Mouse (Mus musculus) neural tube, embryonic 11.5 days (tissue): ENCODE results near the gene Gpx5. TPM values are rescaled to one million over a fixed set of nuclear protein-coding genes. Genes with fewer than 3 reads are reported as not detected.

Experiments used
- ATAC-seq: fragments of 200-750 bp; cut with Nextera tagmentation; 2 replicates; pipeline ENCODE4 v1.8.0; 2017; ENCODE audit warnings: moderate number of reproducible peaks, mild to moderate bottlenecking, moderate TSS enrichment, moderate library complexity; ENCODE audit not compliant: insufficient read depth, low FRiP score, low TSS enrichment
- DNase-seq: peaks from one replicate; pipeline ENCODE4 v3.0.0-alpha.2; 2015; ENCODE audit warnings: low spot score
- H3K27ac ChIP-seq: fragments of 300-500 bp; sonication (generic); 2 replicates; pipeline ENCODE4 v1.5.1; 2014; ENCODE audit warnings: low read depth, mild to moderate bottlenecking, low read length
- H3K27me3 ChIP-seq: fragments of 300-500 bp; sonication (generic); 2 replicates; pipeline ENCODE4 v1.6.1; 2014; ENCODE audit warnings: mild to moderate bottlenecking, low read length, mixed read lengths; ENCODE audit not compliant: control insufficient read depth, insufficient read depth
- H3K36me3 ChIP-seq: fragments of 300-500 bp; sonication (generic); 2 replicates; pipeline ENCODE4 v1.6.1; 2014; ENCODE audit warnings: mild to moderate bottlenecking, low read length, moderate library complexity, mixed read lengths; ENCODE audit not compliant: control insufficient read depth, insufficient read depth
- H3K4me1 ChIP-seq: fragments of 300-500 bp; sonication (generic); 2 replicates; pipeline ENCODE4 v1.6.1; 2014; ENCODE audit warnings: low read length, mixed read lengths; ENCODE audit not compliant: control insufficient read depth, insufficient read depth
- H3K4me2 ChIP-seq: fragments of 300-500 bp; sonication (generic); 2 replicates; pipeline ENCODE4 v1.6.1; 2014; ENCODE audit warnings: low read depth, mild to moderate bottlenecking, moderate library complexity
- H3K4me3 ChIP-seq: fragments of 300-500 bp; sonication (generic); 2 replicates; pipeline ENCODE4 v1.5.1; 2014; ENCODE audit warnings: low read depth, low read length
- H3K9ac ChIP-seq: fragments of 300-500 bp; sonication (generic); 2 replicates; pipeline ENCODE4 v1.6.1; 2014; ENCODE audit warnings: mild to moderate bottlenecking, low read length
- H3K9me3 ChIP-seq: fragments of 300-500 bp; sonication (generic); 2 replicates; pipeline ENCODE4 v1.6.1; 2016; ENCODE audit warnings: low read length; ENCODE audit not compliant: control insufficient read depth
- WGBS: fragments of 180-500 bp; shearing (Covaris S2); extraction: QIAGEN DNeasy Blood & Tissue Kit; methylation state at CpG from one replicate; pipeline ENCODE4 v1.1.7; 2014; 5-methylcytosine and 5-hydroxymethylcytosine counted together
- polyA plus RNA-seq: library from polyadenylated mRNA; unstranded; fragments of >200 nt; fragmentation: Nextera tagmentation; extraction: Ambion mirVana; gene quantifications from 2 replicates; pipeline ENCODE4 v1.2.1, GENCODE M21; 2014

Gpx5 gene
- polyA plus RNA-seq, 1 experiment from 2014 or later, result not detected

GRCm38 (mm10) chr13:21260289-21260688 is 32.2 kb downstream of the Gpx5 start:
- Histone ChIP-seq H3K4me1 (no peaks in the 10 kb centered on the region), H3K4me3 (peak overlapping the region; percentile 46), H3K9me3 (no peaks in the 10 kb centered on the region), H3K36me3 (no peaks in the 10 kb centered on the region), H3K27ac (no peak overlapping the region), H3K9ac (no peak overlapping the region), H3K27me3 (no peaks in the 10 kb centered on the region), H3K4me2 (peak overlapping the region; percentile 62)
- peak; percentile 29; the same call in 1 of the 2 replicates for ATAC-seq
- DNase-seq, result peak; percentile 28
- WGBS, result 17% methylated on average over 5 of the region's 5 CpGs

- under 1% methylated on average over 18 of the region's 18 CpGs for WGBS
- Histone ChIP-seq H3K4me1 (no peaks in the 10 kb centered on the region), H3K27ac (no peak overlapping the region), H3K9me3 (no peaks in the 10 kb centered on the region), H3K4me2 (peak overlapping the region; percentile 62), H3K9ac (peak overlapping the region; percentile 30; the same call in 1 of the 2 replicates), H3K27me3 (no peaks in the 10 kb centered on the region), H3K36me3 (no peaks in the 10 kb centered on the region), H3K4me3 (peak overlapping the region; percentile 46)
- ATAC-seq (peak; percentile 91), DNase-seq (peak; percentile 82)
Measured at GRCm38 (mm10) chr13:21259677-21260113, 32.8 kb downstream of the Gpx5 start.

DNA sequence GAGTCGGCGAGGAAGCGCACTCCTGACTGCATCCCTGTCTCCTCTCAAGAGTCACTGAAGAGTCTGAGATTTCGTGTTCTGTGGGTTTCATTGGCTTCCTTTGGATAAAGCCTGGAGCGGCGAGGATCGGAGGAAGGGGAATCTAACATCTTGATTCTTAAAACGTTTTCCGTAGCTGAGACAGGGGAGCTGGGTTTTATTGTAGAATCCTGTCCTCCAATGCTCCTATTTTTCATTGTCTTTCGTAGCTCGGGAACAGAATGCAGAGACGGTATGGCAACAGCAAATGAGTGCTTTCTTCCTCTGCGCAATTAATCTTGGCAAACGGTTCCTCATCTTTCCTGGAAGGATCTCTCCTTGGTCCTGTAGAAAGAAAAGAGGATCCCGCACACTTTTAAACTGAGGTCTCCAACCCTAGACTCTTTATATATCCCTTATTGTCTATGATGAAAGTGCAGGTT is 33.3 kb downstream of the Gpx5 start:
- Histone ChIP-seq H3K4me3 (peak overlapping the region; percentile 46), H3K27ac (no peak overlapping the region), H3K4me1 (no peaks in the 10 kb centered on the region), H3K27me3 (no peaks in the 10 kb centered on the region), H3K4me2 (peak overlapping the region; percentile 62), H3K9me3 (no peaks in the 10 kb centered on the region), H3K36me3 (no peaks in the 10 kb centered on the region), H3K9ac (peak overlapping the region; percentile 35)
- ATAC-seq (no peak), DNase-seq (peak; percentile 41)
- WGBS, result under 1% methylated on average over 15 of the region's 15 CpGs

DNA sequence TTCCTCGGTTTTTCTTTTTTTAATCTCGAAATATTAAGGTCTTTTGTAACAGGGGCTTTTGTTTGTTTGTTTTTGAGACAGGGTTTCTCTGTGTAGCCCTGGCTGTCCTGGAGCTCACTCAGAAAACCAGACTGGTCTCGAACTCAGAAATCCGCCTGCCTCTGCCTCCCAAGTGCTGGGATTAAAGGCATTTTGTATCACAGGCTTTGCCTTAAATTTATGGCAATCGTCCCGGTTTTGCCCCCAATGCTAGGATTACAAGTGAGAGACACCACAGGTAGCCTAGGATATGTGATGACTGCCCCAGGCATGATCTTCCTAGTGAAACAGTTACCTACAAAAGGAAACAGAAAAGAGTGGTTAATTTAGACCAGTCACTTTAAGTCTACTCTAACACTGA is 34.0 kb downstream of the Gpx5 start:
- Histone ChIP-seq H3K36me3 (no peaks in the 10 kb centered on the region), H3K4me1 (no peaks in the 10 kb centered on the region), H3K9me3 (no peaks in the 10 kb centered on the region), H3K4me3 (peak overlapping the region; percentile 46), H3K4me2 (peak overlapping the region; percentile 62), H3K27me3 (no peaks in the 10 kb centered on the region), H3K9ac (no peak overlapping the region), H3K27ac (no peak overlapping the region)
- ATAC-seq (no peak), DNase-seq (no peak)
- WGBS, result 18% methylated on average over 6 of the region's 6 CpGs

GRCm38 (mm10) chr13:21253986-21254385 is 38.5 kb downstream of the Gpx5 start:
- Histone ChIP-seq H3K27ac (no peak overlapping the region), H3K9ac (peak overlapping the region; percentile 53), H3K9me3 (no peaks in the 10 kb centered on the region), H3K27me3 (no peaks in the 10 kb centered on the region), H3K4me1 (no peaks in the 10 kb centered on the region), H3K4me2 (peak overlapping the region; percentile 55), H3K36me3 (no peaks in the 10 kb centered on the region), H3K4me3 (peak overlapping the region; percentile 44)
- 2% methylated on average over 16 of the region's 16 CpGs for WGBS
- ATAC-seq (peak; percentile 86), DNase-seq (peak; percentile 82)

DNA sequence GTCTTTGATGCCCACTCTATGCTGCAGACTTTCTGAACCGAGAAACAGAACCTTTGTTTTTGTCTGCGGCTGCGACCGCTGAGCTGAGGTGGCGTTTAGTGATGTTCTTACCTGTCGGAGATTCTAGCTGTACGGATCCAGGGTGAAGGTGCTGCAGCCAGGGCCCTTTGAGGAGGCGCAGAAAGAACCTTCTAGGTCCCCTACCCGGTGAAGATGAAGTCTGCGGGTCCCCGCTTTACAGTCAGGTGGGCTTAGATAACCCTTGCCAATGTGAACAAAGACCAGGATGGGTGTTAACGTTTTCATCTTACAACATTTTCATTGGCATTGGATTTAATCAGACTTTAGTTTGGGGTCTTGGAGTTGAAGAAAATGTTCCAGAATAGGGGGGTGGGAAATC is 39.0 kb downstream of the Gpx5 start:
- under 1% methylated on average over 12 of the region's 12 CpGs for WGBS
- H3K27ac ChIP-seq, result no peak overlapping the region
- DNase-seq, result no peak
- no peaks in the 10 kb centered on the region for H3K27me3 ChIP-seq
- no peaks in the 10 kb centered on the region for H3K9me3 ChIP-seq
- H3K36me3 ChIP-seq, result no peaks in the 10 kb centered on the region
- H3K9ac ChIP-seq, result peak overlapping the region; percentile 53
- ATAC-seq, result peak; percentile 57
- peak overlapping the region; percentile 44 for H3K4me3 ChIP-seq
- H3K4me1 ChIP-seq, result no peaks in the 10 kb centered on the region
- H3K4me2 ChIP-seq, result peak overlapping the region; percentile 55

DNA sequence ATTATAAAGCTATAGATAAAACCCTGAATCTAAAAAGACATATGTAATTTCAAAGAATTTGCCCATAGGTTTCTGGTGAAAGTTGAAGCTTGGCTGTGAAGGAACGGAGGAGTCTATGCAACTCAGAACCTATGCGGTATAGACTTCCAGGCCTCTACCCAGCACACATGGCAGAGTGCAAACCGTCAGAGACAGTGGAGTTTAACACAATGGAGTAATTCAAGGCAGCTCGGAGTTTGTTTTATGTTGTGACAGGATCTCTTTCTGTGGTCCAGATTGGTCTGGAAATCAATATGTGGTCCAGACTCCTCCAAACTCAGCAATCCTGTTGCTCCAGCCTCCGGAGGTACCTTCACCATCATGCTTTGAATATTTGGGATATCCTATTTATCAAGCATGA is 39.5 kb downstream of the Gpx5 start:
- DNase-seq (no peak), ATAC-seq (no peak)
- H3K27ac ChIP-seq, result no peak overlapping the region
- H3K9me3 ChIP-seq, result no peaks in the 10 kb centered on the region
- no peaks in the 10 kb centered on the region for H3K27me3 ChIP-seq
- 17% methylated on average over 5 of the region's 5 CpGs for WGBS
- H3K36me3 ChIP-seq, result no peaks in the 10 kb centered on the region
- peak overlapping the region; percentile 44 for H3K4me3 ChIP-seq
- peak overlapping the region; percentile 55 for H3K4me2 ChIP-seq
- no peak overlapping the region for H3K9ac ChIP-seq
- H3K4me1 ChIP-seq, result no peaks in the 10 kb centered on the region

- no peak overlapping the region for H3K4me2 ChIP-seq
- no peak overlapping the region for H3K9ac ChIP-seq
- no peaks in the 10 kb centered on the region for H3K9me3 ChIP-seq
- H3K4me1 ChIP-seq, result no peaks in the 10 kb centered on the region
- H3K36me3 ChIP-seq, result no peaks in the 10 kb centered on the region
- H3K27me3 ChIP-seq, result no peaks in the 10 kb centered on the region
- 41% methylated on average over 9 of the region's 9 CpGs for WGBS
- no peak overlapping the region for H3K27ac ChIP-seq
- ATAC-seq, result no peak
- no peak overlapping the region for H3K4me3 ChIP-seq
- no peak for DNase-seq
Measured at GRCm38 (mm10) chr13:21250074-21250681, 42.4 kb downstream of the Gpx5 start.

DNA sequence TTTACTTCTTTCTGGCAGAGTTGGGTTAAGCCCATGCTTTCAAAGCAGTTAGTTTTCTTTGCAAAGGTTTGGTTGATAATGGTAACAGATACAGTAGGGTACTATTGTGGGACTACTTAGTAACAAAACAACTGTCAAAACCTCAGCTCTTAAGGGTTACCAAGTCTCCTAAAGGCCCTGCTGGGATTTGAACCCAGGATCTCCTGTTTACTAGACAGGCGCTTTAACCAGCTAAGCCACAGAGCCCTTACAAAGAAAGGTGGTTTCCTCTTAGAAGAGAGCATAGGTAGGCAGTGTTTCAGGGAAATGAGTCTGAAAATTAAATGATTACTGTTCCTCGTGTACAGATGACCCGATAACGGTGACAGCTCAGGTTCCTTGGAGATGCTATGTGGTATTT is 43.5 kb downstream of the Gpx5 start:
- Histone ChIP-seq H3K4me2 (no peak overlapping the region), H3K27me3 (no peaks in the 10 kb centered on the region; the same call in 1 of the 2 replicates), H3K36me3 (no peaks in the 10 kb centered on the region), H3K4me3 (no peak overlapping the region), H3K27ac (no peak overlapping the region), H3K4me1 (no peaks in the 10 kb centered on the region), H3K9me3 (no peaks in the 10 kb centered on the region), H3K9ac (no peak overlapping the region)
- WGBS, result 14% methylated on average over 4 of the region's 4 CpGs
- no peak for ATAC-seq
- no peak for DNase-seq
